Mouse (Mus musculus) embryo, embryonic 9.5 days (tissue): Measurements from ENCODE around the gene Mindy2.
"Not testable (repeated sequence)": the region's sequence is repeated elsewhere in the genome, so short reads cannot be mapped to it uniquely, and the experiment has no call there.

ENCODE experiments used
- DNase-seq: peaks from one replicate; pipeline ENCODE4 v3.0.0-alpha.2; 2017; ENCODE audit errors: extremely low spot score

Gene Mindy2

DNA sequence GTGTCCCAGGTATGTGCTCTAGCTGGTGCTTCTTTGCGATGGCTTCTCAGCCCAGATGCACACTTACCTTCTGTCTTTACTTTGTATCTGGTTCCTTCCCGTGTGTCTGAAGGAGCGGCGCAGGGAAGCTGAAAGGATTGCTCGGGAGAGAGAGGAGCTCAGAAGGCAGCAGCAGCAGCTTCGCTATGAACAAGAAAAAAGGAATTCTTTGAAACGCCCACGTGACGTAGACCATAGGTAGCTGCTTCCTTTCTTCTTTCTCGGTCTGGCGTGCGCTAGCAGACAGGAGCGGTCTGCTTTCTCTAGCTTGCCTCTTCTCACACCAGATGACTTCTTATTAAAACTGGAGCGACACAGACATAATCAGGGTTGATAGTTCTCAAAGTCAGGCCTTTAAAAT, 72.3 kb downstream of the Mindy2 start:
- no peak for DNase-seq

DNA sequence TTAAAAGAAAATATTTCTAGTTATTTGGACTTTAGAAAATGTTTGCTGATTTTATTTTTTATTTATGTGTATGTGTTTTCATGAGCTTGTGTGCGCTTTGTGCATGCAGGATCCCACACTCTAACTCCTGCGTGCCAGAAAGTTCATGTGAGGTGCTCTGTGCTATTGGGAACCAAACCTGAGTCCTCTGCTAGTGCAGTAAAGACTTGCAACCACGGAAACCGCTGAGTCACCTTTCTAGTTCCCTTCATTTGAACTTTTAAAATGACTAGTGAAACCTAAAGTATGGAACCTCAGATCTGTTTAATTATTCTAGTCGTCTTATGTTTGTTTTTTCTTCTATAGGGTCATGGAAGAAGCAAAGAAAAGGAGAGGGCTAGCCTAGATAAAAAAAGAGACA, 76.0 kb downstream of the Mindy2 start:
- no peak for DNase-seq

DNA sequence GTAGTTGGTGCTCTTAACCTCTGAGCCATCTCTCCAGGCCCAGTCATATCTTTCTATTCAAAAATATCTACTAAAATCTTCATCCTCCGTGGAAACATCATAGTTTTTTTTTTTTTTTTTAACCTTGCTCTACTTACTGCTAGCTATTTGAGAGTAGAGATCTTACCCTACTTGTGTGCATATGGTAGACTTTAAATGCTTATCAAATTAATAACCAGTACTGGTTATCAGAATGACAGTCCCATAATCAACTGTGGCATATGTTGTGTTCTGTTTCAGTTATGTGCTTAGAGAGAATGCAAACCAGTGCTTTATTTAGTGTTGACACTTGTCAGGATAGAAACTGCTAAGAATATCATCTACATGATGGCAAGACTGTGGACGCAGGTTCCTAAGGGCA, 78.9 kb downstream of the Mindy2 start:
- no peak for DNase-seq

DNA sequence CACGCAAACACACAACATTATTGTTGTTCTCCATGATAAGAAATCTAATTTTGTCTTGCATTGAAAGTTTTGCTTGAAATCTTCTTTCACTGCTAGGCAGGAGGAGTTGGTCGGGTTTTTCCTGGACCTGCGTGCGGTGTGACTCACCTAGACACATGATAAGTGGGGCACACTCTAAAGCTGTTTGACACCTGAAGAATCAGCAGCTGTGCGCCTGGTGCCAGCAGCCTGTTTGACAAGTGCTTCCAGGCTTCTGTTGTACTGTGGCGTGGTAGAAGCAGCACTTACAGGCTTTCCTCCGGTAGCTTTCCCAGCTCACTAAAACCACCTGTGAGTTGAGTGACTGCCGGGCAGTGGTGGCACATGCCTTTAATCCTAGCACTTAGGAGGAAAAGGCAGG, 86.6 kb downstream of the Mindy2 start:
- no peak for DNase-seq

DNA sequence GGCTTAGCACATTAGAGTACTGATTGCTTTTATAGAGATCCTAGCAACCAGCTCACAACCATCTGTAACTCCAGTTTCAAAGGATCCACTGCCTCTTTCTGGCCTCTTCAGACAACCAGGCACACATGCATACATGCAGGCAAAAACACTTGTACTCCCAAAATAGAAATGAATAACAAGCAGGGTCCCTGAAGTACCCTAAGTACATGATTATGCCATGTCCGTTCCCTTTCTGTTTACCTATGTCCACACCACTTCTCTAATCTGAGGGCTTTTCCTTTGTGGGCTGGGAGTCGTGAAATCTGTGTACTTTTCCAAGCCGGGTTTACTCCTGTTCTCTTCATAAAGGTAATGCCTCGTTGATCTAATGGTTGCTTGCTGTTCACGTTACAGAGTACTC, 89.3 kb downstream of the Mindy2 start:
- DNase-seq, result no peak

DNA sequence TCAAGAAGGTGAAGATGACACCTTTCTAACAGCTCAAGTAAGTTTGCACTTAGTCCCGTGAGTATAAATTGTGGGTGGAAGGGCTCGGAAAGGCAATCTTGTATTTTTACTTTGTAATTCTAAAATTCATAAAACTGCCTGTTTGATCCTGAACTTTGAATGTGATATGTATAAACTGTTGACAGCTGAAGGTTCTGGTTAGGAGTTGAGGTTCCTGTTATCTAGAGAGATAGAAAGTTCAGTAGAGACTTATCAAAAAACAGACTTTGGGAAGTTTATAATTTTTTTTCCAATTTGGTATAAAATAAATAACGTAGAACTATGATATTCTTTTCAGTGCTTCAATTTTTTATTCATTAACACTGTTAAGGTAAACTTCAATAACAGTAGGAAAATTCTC, 94.1 kb downstream of the Mindy2 start:
- no peak for DNase-seq

DNA sequence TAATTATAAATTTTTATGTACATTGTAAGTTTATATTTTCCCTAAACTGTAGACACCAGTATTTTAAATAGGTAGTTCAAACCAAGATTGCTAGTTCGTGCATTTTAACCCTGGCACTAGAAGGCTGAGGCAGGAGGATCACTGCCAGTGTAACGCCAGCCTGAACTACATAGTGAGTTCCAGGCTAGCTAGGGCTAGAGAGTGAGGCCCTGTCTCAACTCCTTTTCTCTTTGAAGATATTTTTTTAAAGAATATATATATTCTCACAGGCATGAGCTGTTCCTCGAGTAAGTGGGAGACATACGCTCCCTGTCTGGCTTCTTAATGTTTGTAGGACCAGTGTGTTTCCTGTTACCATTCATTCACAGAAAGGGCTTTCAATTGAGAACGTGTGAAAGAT, 100.2 kb downstream of the Mindy2 start:
- no peak for DNase-seq

DNA sequence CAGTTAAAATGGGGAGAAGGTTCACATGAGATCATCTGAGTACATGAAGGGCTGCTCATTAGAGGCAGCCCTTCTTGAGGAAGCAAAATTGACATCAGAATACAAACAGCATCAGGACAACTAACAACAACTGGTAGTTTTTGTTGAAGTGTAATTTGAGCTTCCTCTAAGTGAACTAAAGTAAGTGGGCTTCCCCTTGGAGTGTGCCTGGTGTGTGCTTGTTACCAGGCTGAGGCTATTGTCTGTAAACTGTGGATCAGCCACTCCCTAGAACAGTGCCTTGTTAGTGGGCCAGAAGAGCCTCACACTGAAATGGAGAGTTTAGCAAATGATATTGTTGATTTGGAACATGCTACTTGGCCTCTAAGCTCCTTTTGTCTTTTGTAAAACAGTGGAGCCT, 101.5 kb downstream of the Mindy2 start:
- no peak for DNase-seq

DNA sequence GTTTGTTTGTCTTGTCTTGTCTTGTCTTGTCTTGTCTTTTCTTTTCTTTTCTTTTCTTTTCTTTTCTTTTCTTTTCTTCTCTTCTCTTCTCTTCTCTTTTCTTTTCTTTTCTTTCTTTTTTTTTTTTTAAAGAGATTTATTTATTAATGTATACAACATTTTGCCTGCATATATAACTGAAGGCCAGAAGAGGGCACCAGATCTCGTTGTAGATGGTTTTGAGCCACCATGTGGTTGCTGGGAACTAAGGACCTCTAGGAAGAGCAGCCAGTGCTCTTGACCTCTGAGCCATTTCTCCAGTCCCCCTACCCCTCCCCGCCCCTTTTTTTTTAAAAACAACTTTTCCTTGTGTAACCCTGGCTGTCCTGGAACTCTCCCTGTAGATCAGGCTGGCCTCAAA, 104.7 kb downstream of the Mindy2 start:
- DNase-seq, result not testable (repeated sequence)

DNA sequence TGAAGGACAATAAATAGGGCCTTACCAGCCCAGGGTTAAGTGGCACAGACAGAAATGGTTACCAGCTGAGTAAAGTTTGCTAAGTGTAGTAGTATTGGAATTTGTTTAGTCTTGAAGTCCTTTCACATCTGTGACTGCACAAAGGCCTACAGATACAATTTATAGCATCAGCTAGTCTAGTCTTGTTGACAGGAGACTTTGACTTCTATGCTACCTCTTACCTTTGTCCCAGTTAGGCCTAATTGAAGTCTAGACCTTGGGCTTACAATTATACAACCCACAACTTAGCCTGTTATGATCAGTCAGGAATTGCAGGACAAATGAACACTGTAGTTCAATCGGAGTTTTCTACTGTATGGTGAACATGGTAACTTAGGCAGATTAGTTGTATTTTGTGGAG, 105.5 kb downstream of the Mindy2 start:
- no peak for DNase-seq
